Mouse (Mus musculus) lung, embryonic 15.5 days (tissue): ENCODE results near the gene Tmc5. TPM values are rescaled to one million over a fixed set of nuclear protein-coding genes. Genes with fewer than 3 reads are reported as not detected.

Source experiments
- ATAC-seq: fragments of 200-750 bp; cut with Nextera tagmentation; 2 replicates; pipeline ENCODE4 v1.8.0; 2017; ENCODE audit warnings: moderate number of reproducible peaks, borderline replicate concordance; ENCODE audit not compliant: low FRiP score, low TSS enrichment; ENCODE audit errors: extremely low read depth
- H3K27ac ChIP-seq: fragments of 300-500 bp; sonication (generic); 2 replicates; pipeline ENCODE4 v1.5.1; 2015; ENCODE audit warnings: moderate library complexity, mild to moderate bottlenecking, inconsistent platforms
- H3K27me3 ChIP-seq: fragments of 300-500 bp; sonication (generic); 2 replicates; pipeline ENCODE4 v1.6.1; 2015; ENCODE audit warnings: inconsistent platforms
- H3K36me3 ChIP-seq: fragments of 300-500 bp; sonication (generic); 2 replicates; pipeline ENCODE4 v1.6.1; 2015; ENCODE audit warnings: inconsistent platforms
- H3K4me1 ChIP-seq: fragments of 300-500 bp; sonication (generic); 2 replicates; pipeline ENCODE4 v1.6.1; 2015; ENCODE audit warnings: inconsistent platforms
- H3K4me2 ChIP-seq: fragments of 300-500 bp; sonication (generic); 2 replicates; pipeline ENCODE4 v1.6.1; 2015; ENCODE audit warnings: inconsistent platforms, mild to moderate bottlenecking, moderate library complexity
- H3K4me3 ChIP-seq: fragments of 300-500 bp; sonication (generic); 2 replicates; pipeline ENCODE4 v1.5.1; 2015; ENCODE audit warnings: mild to moderate bottlenecking, inconsistent platforms
- H3K9ac ChIP-seq: fragments of 300-500 bp; sonication (generic); 2 replicates; pipeline ENCODE4 v1.6.1; 2015; ENCODE audit warnings: inconsistent platforms
- H3K9me3 ChIP-seq: fragments of 300-500 bp; sonication (generic); 2 replicates; pipeline ENCODE4 v1.6.1; 2016; ENCODE audit warnings: inconsistent platforms
- WGBS: fragments of 180-500 bp; shearing (Covaris S2); methylation state at CpG from one replicate; pipeline ENCODE4 v1.1.7; 2015; 5-methylcytosine and 5-hydroxymethylcytosine counted together
- polyA plus RNA-seq: library from polyadenylated mRNA; unstranded; fragments of >200 nt; fragmentation: Nextera tagmentation; extraction: Ambion mirVana; gene quantifications from 2 replicates; pipeline ENCODE4 v1.2.1, GENCODE M21; 2015

Tmc5 gene
- polyA plus RNA-seq, 1 experiment from 2014 or later: 0.21 TPM

DNA sequence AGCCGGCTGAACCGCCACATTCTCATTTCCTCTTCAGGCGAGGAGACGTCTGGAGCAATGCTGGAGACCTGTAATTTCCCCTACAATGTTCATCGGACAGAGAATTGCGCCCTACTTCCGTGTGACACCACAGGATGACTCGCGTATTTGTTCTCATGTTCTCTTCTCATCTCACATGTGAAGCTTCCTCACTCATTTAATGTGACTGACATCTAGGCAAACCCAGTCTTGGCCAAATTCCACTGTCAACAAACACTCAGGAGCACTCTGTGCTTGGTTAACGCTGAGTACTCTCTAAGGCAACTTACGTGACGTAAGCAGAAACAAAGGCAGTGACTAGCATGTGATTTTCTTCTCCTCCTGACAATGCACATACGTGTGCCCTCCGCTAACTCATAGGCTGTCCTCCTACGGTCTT lies 106.1 kb downstream of the Tmc5 start:
- H3K36me3 ChIP-seq: peaks cover 4% of the 10 kb centered on the region
- no peak overlapping the region for H3K27ac ChIP-seq
- no peak for ATAC-seq
- H3K27me3 ChIP-seq: no peaks in the 10 kb centered on the region
- no peaks in the 10 kb centered on the region for H3K9me3 ChIP-seq
- no peak overlapping the region for H3K9ac ChIP-seq
- peaks cover 40% of the 10 kb centered on the region for H3K4me1 ChIP-seq
- peak overlapping the region; percentile 83 for H3K4me2 ChIP-seq
- H3K4me3 ChIP-seq: peak overlapping the region; percentile 90; the same call in 1 of the 2 replicates
- WGBS: 64% methylated on average over 15 of the region's 15 CpGs

DNA sequence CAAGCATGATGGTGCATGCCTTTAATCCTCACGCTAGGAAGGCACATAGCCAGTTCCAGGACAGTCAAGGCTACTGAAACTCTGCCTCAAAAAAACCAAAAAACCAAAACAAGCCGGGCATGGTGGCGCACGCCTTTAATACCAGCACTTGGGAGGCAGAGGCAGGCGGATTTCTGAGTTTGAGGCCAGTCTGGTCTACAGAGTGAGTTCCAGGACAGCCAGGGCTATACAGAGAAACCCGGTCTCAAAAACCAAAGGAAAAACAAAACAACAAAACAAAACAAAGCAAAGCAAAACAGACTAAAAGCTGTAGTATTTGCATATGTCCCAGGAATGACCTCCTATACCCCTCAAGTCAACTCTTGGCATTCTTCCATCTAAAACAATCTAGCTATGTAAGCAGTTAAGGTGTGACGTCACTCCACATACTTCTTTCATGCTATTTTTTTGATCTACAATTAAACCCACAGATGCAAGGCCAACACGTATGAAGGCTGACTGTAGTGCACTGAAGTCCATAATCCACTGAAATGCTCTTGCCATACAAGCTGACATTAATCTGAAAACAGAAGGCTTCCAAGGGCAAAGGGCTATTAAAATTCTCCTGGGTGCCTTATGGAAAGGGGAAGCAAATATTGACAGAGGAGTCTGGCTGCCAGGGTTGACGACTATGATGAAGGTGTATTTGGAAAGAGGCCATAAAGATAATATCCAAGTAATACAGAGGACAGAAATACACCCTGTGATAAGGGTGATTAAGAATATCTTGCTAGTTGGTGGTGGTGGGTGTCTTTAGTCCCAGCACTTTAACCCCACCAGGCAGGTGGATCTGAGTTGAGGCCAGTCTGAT lies 107.1 kb downstream of the Tmc5 start:
- no peaks in the 10 kb centered on the region for H3K9me3 ChIP-seq
- 0 out of 2 replicates have a peak overlapping the region, but pooled peaks have one; percentile 76 for H3K9ac ChIP-seq
- WGBS: 64% methylated on average over 9 of the region's 9 CpGs
- H3K4me1 ChIP-seq: peaks cover 34% of the 10 kb centered on the region
- H3K4me2 ChIP-seq: peak overlapping the region; percentile 83
- H3K27me3 ChIP-seq: no peaks in the 10 kb centered on the region
- peak overlapping the region; percentile 90 for H3K4me3 ChIP-seq
- ATAC-seq: no peak
- H3K36me3 ChIP-seq: no peaks in the 10 kb centered on the region
- peak overlapping the region; percentile 91 for H3K27ac ChIP-seq

DNA sequence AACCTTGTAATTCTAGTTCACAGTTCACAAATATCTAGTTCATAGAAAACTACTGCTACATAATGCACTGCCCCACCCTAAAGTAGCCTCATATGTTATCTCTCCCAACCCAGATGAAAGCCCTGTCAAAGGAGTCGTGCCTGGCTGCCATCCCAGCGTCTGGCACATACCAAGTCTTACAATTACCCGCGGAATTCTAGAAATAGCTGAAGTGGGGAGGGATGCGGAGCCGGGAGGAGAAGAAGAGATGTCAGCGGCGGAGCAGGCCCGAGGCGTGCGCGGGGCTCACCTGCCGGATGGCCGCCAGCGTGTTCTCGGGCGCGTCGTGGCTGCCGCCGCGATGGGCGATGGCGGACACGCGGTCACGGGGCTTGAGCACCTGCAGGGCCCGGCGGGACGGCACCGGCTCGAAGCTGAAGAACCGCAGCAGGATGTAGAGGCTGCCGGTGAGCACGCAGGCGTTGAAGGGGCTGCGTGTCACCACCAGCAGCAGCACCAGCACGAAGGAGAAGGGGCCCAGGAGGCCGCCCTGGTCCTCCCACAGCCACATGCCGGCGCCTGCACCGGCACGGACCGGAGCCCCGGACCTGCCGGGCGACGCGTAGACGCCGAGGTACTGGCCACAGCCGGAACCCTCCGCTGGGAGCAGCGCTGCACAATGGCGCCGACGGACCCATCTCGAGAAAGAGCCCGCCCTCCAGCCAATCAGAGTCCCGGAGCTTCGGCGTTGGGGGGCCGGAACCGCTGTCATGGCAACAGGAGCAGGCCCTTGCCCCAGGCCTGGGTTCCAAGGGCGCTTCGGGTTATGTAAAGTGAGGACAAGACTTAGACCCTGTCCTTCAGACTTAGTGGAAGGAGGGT lies 108.2 kb downstream of the Tmc5 start, which contains the start of gene Gde1:
Gene Gde1, minus strand, starts transcription at position 678 of the 861 bp plus-strand sequence.
- peak within 1 kb of the TSS; percentile 83 for H3K4me2 ChIP-seq
- H3K4me1 ChIP-seq: peaks cover 28% of the 10 kb centered on the region
- under 1% methylated on average over 66 of the region's 66 CpGs for WGBS

DNA sequence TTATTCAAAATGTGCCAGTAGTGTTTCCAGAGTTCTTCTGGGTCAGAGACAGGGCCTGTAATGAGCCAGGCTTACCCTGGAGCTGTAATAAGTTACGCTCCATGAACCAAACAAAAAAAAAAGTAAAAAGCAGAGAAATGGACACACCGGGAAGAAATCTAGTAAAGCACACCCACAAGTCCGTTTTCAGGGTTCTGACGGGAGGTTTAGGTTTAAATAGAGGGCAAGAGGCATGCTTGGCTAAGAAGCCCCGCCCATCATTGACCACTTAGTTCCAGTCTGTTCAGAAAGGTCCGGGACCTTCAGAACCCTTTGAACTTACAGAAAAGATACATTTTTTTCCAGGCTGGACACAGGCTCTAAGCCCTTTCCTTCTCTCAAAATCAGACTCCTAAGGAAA lies 109.0 kb downstream of the Tmc5 start:
- ATAC-seq: no peak
- Histone ChIP-seq H3K4me1 (peaks cover 28% of the 10 kb centered on the region), H3K27me3 (no peaks in the 10 kb centered on the region), H3K9me3 (no peaks in the 10 kb centered on the region), H3K4me3 (peak overlapping the region; percentile 90), H3K9ac (no peak overlapping the region), H3K4me2 (peak overlapping the region; percentile 83), H3K27ac (peak overlapping the region; percentile 91), H3K36me3 (no peaks in the 10 kb centered on the region)
- 28% methylated on average over 6 of the region's 6 CpGs for WGBS

More for the DNA sequence above, 108.2 kb downstream of the Tmc5 start, which contains the start of gene Gde1:
- Histone ChIP-seq H3K9me3 (no peaks in the 10 kb centered on the region), H3K36me3 (no peaks in the 10 kb centered on the region), H3K9ac (peak within 1 kb of the TSS; percentile 76), H3K4me3 (peak within 1 kb of the TSS; percentile 90), H3K27me3 (no peaks in the 10 kb centered on the region), H3K27ac (peak within 1 kb of the TSS; percentile 91)
- peak; percentile 94 for ATAC-seq

DNA sequence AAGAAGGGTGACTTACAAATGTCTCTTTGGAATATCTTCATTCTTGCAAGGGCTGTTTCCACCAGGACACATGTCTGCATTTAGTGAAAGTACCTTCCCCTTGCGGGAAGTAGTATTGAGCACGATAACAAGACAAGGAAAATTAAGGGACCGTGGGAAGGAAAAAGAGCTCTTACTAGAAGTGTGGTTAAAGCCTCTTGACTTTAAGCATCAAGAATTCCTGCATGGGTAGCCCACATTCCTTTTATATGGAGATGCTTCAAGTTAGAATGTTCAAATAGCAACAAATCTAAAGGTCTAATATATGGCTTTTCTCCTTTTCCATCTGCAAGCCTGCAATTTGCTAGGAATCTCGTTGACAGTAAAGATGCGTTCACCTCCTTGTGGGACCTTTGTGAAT lies 109.4 kb downstream of the Tmc5 start:
- no peak overlapping the region for H3K4me2 ChIP-seq
- peak overlapping the region; percentile 91 for H3K27ac ChIP-seq
- WGBS: 70% methylated on average over 5 of the region's 5 CpGs
- no peak overlapping the region for H3K4me3 ChIP-seq
- H3K9me3 ChIP-seq: no peaks in the 10 kb centered on the region
- H3K9ac ChIP-seq: no peak overlapping the region
- peaks cover 28% of the 10 kb centered on the region for H3K4me1 ChIP-seq
- no peaks in the 10 kb centered on the region for H3K36me3 ChIP-seq
- H3K27me3 ChIP-seq: no peaks in the 10 kb centered on the region
- ATAC-seq: no peak

DNA sequence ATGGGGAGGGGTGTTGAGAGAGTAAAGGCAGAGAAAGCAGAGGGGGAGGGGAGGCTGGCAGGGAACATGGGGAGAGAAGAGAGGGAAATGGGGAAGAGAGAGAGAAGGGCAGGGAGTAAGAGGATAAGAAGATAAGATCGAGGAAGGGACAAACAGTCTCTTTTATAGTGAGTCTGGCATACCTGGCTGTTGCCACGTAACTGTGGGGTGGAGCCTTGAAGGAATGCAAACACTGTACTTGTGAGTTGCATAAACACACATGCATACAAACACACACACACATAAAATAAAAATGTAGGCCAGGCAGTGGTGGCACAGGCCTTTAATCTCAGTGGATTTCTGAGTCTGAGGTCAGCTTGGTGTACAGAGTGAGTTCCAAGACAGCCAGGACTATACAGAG lies 110.1 kb downstream of the Tmc5 start:
- Histone ChIP-seq H3K9me3 (no peaks in the 10 kb centered on the region), H3K27ac (no peak overlapping the region), H3K4me3 (no peak overlapping the region), H3K9ac (no peak overlapping the region), H3K4me1 (peaks cover 28% of the 10 kb centered on the region), H3K4me2 (no peak overlapping the region), H3K36me3 (no peaks in the 10 kb centered on the region), H3K27me3 (no peaks in the 10 kb centered on the region)
- WGBS: 32% methylated on average over 2 of the region's 2 CpGs
- ATAC-seq: no peak

DNA sequence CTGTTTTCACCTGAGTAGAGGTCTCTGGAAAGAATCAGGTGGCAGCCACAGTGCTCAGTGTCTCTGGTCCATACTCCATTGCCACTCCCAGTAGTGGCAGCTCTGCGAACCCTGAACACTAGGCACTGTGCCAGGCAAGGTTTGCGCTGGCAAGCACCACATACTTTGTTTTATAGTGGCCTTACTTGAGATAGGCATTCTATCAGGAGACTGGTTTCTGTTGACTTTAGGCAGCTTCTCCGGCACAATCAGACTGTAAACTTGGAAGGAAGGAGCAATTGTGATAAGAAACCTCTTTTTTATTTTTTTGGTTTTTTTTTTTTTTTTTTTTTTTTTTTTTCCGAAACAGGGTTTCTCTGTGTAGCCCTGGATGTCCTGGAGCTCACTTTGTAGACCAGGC lies 110.9 kb downstream of the Tmc5 start:
- no peak overlapping the region for H3K27ac ChIP-seq

DNA sequence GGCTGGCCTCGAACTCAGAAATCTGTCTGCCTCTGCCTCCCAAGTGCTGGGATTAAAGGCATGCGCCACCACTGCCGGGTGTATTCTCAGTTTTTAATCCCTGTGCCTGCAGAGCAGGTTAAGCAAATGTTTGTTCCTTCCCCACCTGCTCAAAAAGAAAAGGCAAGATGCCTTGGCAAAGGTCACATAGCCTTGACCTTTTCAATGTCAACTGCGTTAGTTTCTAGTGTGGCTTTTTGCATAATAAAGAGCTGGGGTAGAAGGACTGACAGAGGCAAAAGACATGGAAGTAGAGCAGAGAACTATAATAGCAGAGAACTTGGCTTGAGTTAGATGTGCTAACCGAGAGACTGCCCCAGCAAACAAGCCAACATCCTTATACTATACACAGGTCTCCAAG lies 113.7 kb downstream of the Tmc5 start:
- Histone ChIP-seq H3K27ac (no peak overlapping the region), H3K9me3 (no peaks in the 10 kb centered on the region), H3K4me2 (no peak overlapping the region), H3K9ac (no peak overlapping the region), H3K36me3 (no peaks in the 10 kb centered on the region), H3K27me3 (no peaks in the 10 kb centered on the region), H3K4me1 (peaks cover 14% of the 10 kb centered on the region), H3K4me3 (no peak overlapping the region)
- WGBS: 65% methylated on average over 5 of the region's 5 CpGs
- ATAC-seq: no peak

More for the DNA sequence above, 110.9 kb downstream of the Tmc5 start:
- H3K9me3 ChIP-seq: no peaks in the 10 kb centered on the region
- H3K4me1 ChIP-seq: peaks cover 29% of the 10 kb centered on the region
- H3K36me3 ChIP-seq: no peaks in the 10 kb centered on the region
- ATAC-seq: no peak
- 49% methylated on average over 4 of the region's 4 CpGs for whole genome bisulfite sequencing
- H3K4me2 ChIP-seq: no peak overlapping the region
- H3K9ac ChIP-seq: no peak overlapping the region
- no peaks in the 10 kb centered on the region for H3K27me3 ChIP-seq
- H3K4me3 ChIP-seq: no peak overlapping the region

DNA sequence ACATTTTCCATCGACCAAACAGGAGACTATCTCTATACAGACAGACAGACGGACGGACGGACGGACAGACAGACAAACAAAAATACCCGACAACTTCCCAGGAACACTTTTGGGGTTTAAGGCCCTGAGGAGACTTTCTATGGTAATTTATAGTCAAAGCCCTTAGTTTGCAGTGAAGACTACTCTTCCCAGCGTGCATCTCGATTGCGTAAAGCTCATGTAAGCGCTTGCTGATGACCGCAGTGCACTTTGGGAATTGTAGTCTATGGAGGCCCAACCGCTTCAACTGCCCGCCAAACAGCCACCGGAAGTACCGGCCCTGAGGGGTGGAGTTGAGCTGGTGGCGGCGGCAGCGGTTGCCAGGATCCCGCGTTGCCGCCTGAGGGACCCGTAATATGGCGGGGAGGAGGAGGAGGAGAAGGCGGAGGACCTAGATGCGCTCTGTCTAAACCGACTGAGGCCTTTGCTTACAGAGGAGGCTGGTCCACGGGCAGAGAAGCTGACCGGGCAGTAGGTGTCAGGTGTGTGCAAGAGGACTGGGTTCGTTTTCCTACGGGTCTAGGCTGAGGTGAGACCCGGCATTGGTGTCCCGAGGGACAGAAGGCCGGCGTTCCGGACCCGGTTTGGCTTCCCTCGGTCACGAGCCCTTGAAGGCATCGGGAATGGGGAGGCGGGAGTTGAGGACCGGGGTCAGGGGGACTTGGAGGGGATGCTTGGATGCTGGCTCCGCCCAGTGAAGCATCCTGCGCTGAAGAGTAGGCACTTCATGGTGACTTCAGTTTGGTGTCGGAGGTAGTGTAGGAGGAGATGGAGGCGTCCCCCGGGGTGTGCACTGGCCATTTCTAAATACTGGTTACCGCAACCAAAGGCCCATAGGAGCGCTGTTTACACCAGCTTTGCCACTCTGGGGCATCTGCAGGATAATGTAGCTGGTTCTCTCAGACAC lies 115.4 kb downstream of the Tmc5 start, which contains the start of gene Ccp110:
Gene Ccp110, plus strand, starts transcription at position 325 of the 946 bp plus-strand sequence.
- no peaks in the 10 kb centered on the region for H3K27me3 ChIP-seq
- H3K4me2 ChIP-seq: peak within 1 kb of the TSS; percentile 83
- peak within 1 kb of the TSS; percentile 29; the same call in 1 of the 2 replicates for H3K27ac ChIP-seq
- peaks cover 9% of the 10 kb centered on the region for H3K4me1 ChIP-seq
- ATAC-seq: peak; percentile 98
- 1% methylated on average over 48 of the region's 48 CpGs for WGBS
- peaks cover 3% of the 10 kb centered on the region for H3K36me3 ChIP-seq
- peak within 1 kb of the TSS; percentile 58 for H3K9ac ChIP-seq
- H3K9me3 ChIP-seq: no peaks in the 10 kb centered on the region
- H3K4me3 ChIP-seq: peak within 1 kb of the TSS; percentile 80

DNA sequence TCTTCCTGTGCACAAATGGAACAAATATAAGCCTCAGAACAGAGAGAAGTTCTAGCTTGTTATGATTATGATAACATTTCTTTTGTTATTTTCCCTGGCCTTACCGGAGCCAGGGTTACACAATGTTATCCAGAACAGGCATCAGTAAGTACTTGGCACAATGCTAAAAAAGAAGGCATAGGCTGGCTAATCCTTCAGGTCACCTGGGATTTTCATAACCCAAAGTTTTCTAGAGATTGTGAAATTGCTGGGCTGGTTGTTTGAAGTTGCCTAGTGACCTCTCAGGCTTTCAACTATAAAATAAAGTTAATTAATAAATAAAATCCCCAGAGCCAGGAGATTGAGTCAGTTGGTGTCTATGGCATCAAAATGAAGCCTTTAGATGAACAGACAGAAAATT lies 117.8 kb downstream of the Tmc5 start:
- Histone ChIP-seq H3K9me3 (no peaks in the 10 kb centered on the region), H3K4me3 (no peak overlapping the region), H3K9ac (no peak overlapping the region), H3K36me3 (peaks cover 13% of the 10 kb centered on the region), H3K4me1 (peaks cover 9% of the 10 kb centered on the region), H3K4me2 (no peak overlapping the region), H3K27ac (no peak overlapping the region), H3K27me3 (no peaks in the 10 kb centered on the region)
- WGBS: 84% methylated on average over 1 of the region's 1 CpGs
- ATAC-seq: no peak

DNA sequence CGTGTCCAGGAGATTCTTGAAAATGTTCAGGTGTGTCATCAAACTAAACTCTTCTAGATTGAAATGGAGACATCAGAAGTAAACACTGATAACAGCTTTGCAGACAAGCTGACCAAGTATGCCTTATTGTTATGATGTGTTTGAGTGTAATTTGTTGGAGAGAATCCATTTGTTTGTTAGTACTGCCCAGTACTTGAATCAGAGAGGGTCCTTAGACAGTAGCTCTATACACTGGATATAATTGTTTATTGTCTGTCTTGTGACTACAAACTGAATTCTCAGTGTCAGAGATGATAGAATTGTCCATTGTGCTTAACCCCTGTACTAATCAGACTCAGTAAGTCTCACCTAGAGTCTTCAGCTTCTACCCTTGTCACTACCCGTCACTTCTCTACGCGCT lies 121.0 kb downstream of the Tmc5 start:
- no peak overlapping the region for H3K27ac ChIP-seq
- peaks cover 25% of the 10 kb centered on the region for H3K36me3 ChIP-seq
- no peak overlapping the region for H3K4me3 ChIP-seq
- WGBS: 87% methylated on average over 4 of the region's 4 CpGs
- no peaks in the 10 kb centered on the region for H3K9me3 ChIP-seq
- no peaks in the 10 kb centered on the region for H3K27me3 ChIP-seq
- H3K9ac ChIP-seq: no peak overlapping the region
- peaks cover 6% of the 10 kb centered on the region for H3K4me1 ChIP-seq
- no peak overlapping the region for H3K4me2 ChIP-seq
- ATAC-seq: no peak
